Mouse (Mus musculus): ENCODE measurements around the gene Ppfia3. TPM values are rescaled to one million over a fixed set of nuclear protein-coding genes. Genes with fewer than 3 reads are reported as not detected.

Ppfia3 gene
- polyA plus RNA-seq (2012; rRNA removed): 60.6 and 63.5 TPM in 2 replicates

GRCm38 (mm10) chr7:45366652-45367019, at the start of gene Ppfia3:
Ppfia3 (minus strand) TSS chr7:45367019.

DNA sequence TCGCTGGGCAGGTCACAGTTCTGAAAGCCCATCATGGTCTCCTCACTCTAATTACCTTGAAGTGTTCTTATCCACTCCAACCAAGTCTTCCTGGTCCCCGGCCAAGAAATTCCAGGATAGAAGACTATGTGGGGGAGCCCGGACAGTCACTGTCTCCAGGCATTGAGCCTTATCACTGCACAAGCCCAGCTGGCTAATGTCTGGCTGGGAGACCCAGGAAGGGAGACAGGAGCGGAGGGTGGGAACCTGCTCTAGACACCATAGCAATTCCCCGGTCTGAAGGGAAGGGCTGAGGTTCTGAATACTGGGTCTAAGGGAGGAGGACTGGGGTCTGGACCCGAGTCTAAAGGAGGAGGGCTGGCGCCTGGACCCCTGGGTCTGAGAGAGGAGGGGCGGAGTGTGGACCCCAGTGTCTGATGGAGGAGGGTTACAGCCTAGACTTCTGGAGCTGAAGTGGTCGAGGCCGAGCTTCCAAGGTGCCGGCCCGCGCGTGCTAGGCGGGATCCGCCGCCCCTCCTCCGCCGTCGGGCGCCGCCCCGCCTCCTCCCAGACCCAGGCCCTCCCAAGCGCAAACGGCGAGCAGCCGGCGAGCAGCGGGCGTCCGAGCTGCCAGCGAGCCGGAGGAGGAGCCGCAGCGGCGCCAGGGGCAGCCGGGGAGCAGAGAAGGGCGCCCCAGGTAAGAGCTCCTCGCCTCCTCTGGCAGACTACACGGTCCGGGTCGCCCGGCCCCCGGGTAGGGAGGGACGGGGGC, 46.5 kb upstream of the Ppfia3 start, which contains the start of gene Ntf5:
Gene Ntf5 (plus strand): TSS at position 583 of the 751 bp plus-strand sequence.

DNA sequence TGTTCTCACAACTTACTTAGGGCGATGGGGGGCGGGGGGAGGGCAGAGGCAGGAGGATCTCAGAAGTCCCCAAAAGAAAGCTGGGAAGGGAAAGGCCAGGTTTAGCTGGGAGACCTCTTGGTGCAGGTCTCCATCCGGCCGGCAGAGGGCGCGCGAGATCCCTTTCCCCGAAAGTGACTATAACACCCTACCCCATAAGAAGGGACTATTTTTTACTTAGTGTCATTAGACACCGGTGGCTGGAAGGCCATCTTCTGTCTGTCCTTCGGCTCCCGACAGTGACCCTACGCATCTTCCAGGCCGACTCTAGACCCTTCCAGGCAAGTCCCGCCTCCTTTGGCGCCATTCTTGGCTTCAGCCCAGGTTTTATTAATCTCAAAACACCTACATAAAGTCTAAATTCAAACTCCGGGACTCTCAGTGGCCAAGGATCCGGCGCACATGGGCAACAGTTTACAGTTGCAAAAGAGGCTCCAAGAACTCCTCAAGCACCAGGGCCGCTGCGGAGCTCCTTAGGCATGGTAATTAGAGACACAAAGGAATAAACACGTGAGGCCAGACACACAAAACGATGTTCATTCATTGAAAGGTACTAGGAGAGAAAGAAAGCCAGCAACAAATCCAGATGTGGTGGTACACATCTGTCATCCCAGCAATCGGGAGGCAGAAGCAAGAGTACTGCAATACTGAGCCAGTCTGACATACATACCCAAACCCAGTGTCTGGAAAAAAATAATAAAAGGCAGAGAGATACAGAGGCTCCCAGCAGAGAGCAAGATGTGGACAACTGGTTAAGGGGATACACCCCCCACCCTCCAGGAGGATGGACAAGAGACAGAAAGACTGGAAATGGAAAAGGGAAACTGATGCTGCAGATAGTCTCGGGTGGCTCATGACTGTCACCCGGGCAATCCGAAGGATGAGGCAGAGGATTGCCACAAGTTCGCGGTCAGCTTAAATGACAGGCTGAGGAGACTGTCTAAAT, 38.6 kb upstream of the Ppfia3 start, which contains the start of gene Kcna7:
Gene Kcna7 (plus strand): TSS at position 563 of the 985 bp plus-strand sequence.

DNA sequence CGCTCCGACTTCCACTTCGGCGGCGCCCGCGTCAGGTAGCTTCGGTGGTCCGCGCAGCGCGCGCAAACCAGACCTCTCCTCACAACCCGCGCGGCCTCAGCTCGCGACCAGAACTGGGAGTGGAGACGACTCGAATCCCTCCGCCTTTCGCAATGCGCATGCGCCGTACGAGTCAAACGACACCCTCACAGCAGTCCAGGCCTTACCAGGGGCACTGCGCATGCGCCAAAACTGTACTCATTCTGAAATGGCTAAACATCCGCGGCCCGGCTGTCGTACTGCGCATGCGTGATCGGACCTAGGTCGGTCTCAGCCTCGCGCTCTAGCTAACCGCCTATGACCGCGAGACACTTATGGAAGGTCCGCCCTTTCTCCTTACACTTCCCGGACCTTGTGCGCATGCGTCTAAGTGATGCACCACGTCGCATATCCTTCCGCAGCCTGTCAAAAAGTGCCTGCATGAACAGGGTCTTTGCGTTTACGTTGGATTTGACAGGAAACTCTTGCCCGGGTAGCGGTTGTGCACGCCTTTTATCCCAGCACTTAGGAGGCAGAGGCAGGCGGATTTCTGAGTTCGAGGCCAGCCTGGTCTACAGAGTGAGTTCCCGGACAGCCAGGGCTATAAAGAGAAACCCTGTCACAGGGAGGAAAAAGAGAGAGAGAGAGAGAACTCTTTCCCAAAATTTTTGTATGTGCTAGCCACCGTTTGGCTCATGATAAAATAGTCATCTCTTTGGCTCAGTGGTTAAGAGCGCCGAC, 28.9 kb upstream of the Ppfia3 start, which contains the start of gene Snrnp70:
Gene Snrnp70 (minus strand): TSS at position 165 of the 759 bp plus-strand sequence.

GRCm38 (mm10) chr7:45370475-45371311, 3.9 kb upstream of the Ppfia3 start, which contains the start of gene Lin7b:
Lin7b (minus strand) TSS chr7:45370583.

GRCm38 (mm10) chr7:45335056-45335455, 31.8 kb downstream of the Ppfia3 start, which contains the start of gene Hrc:
Hrc (plus strand) TSS chr7:45335290.

DNA sequence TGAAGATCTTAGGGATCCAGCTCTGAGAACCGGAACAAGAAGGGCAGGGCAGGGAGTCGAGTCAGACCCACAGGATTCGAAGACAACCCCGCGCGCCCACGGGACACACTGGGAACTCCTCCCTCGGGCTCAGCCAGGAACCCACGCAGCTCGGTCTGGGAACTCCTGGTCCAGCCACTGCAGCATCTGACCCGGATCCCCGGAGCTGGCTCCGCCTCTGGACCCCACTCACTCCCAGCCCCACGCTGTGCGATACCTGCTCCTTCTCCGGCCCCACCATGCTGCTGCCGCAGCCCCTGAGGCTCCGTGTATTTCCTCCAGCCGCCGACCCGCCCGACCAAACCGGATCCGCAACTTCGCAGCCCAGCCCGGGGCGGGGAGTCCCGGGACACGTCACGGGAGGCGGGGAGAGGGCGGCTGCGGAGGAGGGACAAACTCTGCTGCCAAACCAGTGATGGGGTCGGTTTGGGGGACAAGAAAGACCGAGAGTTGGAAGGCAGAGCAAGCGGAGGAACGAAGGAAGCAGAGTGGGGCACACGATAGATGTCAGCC, 33.3 kb downstream of the Ppfia3 start, which contains the start of gene Trpm4:
Gene Trpm4 (minus strand): TSS at position 350 of the 552 bp plus-strand sequence.

Other genes starting within 250 kb of the Ppfia3 start
- 524 and 549 TPM in 2 replicates for gene Rps11, start 242.6 kb downstream of the Ppfia3 start, polyA plus RNA-seq (2012; rRNA removed)
- gene Rpl13a, start 238.3 kb downstream of the Ppfia3 start, polyA plus RNA-seq (2012; rRNA removed): 2,210 and 2,469 TPM in 2 replicates
- gene Gm45713, start 230.8 kb downstream of the Ppfia3 start, polyA plus RNA-seq (2012; rRNA removed): 0.21 and 0.34 TPM in 2 replicates
- gene Flt3l, start 230.6 kb downstream of the Ppfia3 start, polyA plus RNA-seq (2012; rRNA removed): 7.5 and 9.1 TPM in 2 replicates
- gene Pih1d1, start 212.7 kb downstream of the Ppfia3 start, polyA plus RNA-seq (2012; rRNA removed): 144 and 160 TPM in 2 replicates
- 13.3 and 16.7 TPM in 2 replicates for gene Aldh16a1, start 212.4 kb downstream of the Ppfia3 start, polyA plus RNA-seq (2012; rRNA removed)
- 45.9 and 55.3 TPM in 2 replicates for gene Slc17a7, start 203.1 kb downstream of the Ppfia3 start, polyA plus RNA-seq (2012; rRNA removed)
- gene Gfy, start 187.4 kb downstream of the Ppfia3 start, polyA plus RNA-seq (2012; rRNA removed): 0.16 and 0.22 TPM in 2 replicates
- gene Pth2, start 186.0 kb downstream of the Ppfia3 start, polyA plus RNA-seq (2012; rRNA removed): 0.19 and 0.21 TPM in 2 replicates
- gene Ccdc155, start 162.1 kb downstream of the Ppfia3 start, polyA plus RNA-seq (2012; rRNA removed): 0.56 and 0.74 TPM in 2 replicates
- gene Dkkl1, start 154.9 kb downstream of the Ppfia3 start, polyA plus RNA-seq (2012; rRNA removed): 5.7 and 5.9 TPM in 2 replicates
- gene Tead2, start 151.3 kb downstream of the Ppfia3 start, polyA plus RNA-seq (2012; rRNA removed): 57.7 and 65.9 TPM in 2 replicates
- gene Cd37, start 127.9 kb downstream of the Ppfia3 start, polyA plus RNA-seq (2012; rRNA removed): 1.5 and 1.6 TPM in 2 replicates
- gene Slc6a16, start 125.9 kb downstream of the Ppfia3 start, polyA plus RNA-seq (2012; rRNA removed): 2.1 and 2.2 TPM in 2 replicates
- gene Slc6a21, start 89.5 kb downstream of the Ppfia3 start, polyA plus RNA-seq (2012; rRNA removed): 0.03 and 0.12 TPM in 2 replicates
- gene Trpm4, start 33.2 kb downstream of the Ppfia3 start, polyA plus RNA-seq (2012; rRNA removed): 23.4 and 26.7 TPM in 2 replicates
- gene Hrc, start 31.7 kb downstream of the Ppfia3 start, polyA plus RNA-seq (2012; rRNA removed): 0.35 and 2.8 TPM in 2 replicates
- 59.8 and 63.1 TPM in 2 replicates for gene Lin7b, start 3.6 kb upstream of the Ppfia3 start, polyA plus RNA-seq (2012; rRNA removed)
- 619 and 668 TPM in 2 replicates for gene Snrnp70, start 28.7 kb upstream of the Ppfia3 start, polyA plus RNA-seq (2012; rRNA removed)
- gene Kcna7, start 38.6 kb upstream of the Ppfia3 start, polyA plus RNA-seq (2012; rRNA removed): 0.03 TPM in 1 of 2 replicates, not detected in the other
- gene Ntf5, start 46.7 kb upstream of the Ppfia3 start, polyA plus RNA-seq (2012; rRNA removed): 0.06 and 0.13 TPM in 2 replicates
- 0.31 and 0.66 TPM in 2 replicates for gene Lhb, start 53.8 kb upstream of the Ppfia3 start, polyA plus RNA-seq (2012; rRNA removed)
- 23.7 and 24.0 TPM in 2 replicates for gene Gys1, start 67.8 kb upstream of the Ppfia3 start, polyA plus RNA-seq (2012; rRNA removed)
- gene Ruvbl2, start 71.1 kb upstream of the Ppfia3 start, polyA plus RNA-seq (2012; rRNA removed): 114 and 117 TPM in 2 replicates
- 1,600 and 1,742 TPM in 2 replicates for gene Ftl1, start 92.9 kb upstream of the Ppfia3 start, polyA plus RNA-seq (2012; rRNA removed)
- 176 and 188 TPM in 2 replicates for gene Bax, start 99.9 kb upstream of the Ppfia3 start, polyA plus RNA-seq (2012; rRNA removed)
- 0.22 and 0.32 TPM in 2 replicates for gene Tulp2, start 114.9 kb upstream of the Ppfia3 start, polyA plus RNA-seq (2012; rRNA removed)
- 0.17 TPM in 1 of 2 replicates, not detected in the other for gene Gm45808, start 119.8 kb upstream of the Ppfia3 start, polyA plus RNA-seq (2012; rRNA removed)
- gene Dhdh, start 121.8 kb upstream of the Ppfia3 start, polyA plus RNA-seq (2012; rRNA removed): 3.0 and 3.2 TPM in 2 replicates
- 99.6 and 103 TPM in 2 replicates for gene Nucb1, start 143.4 kb upstream of the Ppfia3 start, polyA plus RNA-seq (2012; rRNA removed)
- 13.4 and 14.0 TPM in 2 replicates for gene Ppp1r15a, start 159.2 kb upstream of the Ppfia3 start, polyA plus RNA-seq (2012; rRNA removed)
- 2.4 and 6.4 TPM in 2 replicates for gene Plekha4, start 159.3 kb upstream of the Ppfia3 start, polyA plus RNA-seq (2012; rRNA removed)
- 0.10 and 0.53 TPM in 2 replicates for gene Hsd17b14, start 187.9 kb upstream of the Ppfia3 start, polyA plus RNA-seq (2012; rRNA removed)
- gene Bcat2, start 203.1 kb upstream of the Ppfia3 start, polyA plus RNA-seq (2012; rRNA removed): 36.4 and 37.4 TPM in 2 replicates
- not detected in 2 replicates for gene Fgf21, start 248.5 kb upstream of the Ppfia3 start, polyA plus RNA-seq (2012; rRNA removed)